Comparison of ENCODE assay signal across 8 mouse cellular contexts in genomic region chr5:142822286-142823095, GRCm38 (mm10). TPM values are rescaled to one million over a fixed set of nuclear protein-coding genes. Genes with fewer than 3 reads are reported as not detected.
DNase-seq lines count a peak whose midpoint lies in the region; ATAC-seq and TF ChIP-seq lines count a peak whose summit lies in the region.

No protein-coding gene starts in this region.

- peaks cover 10% of the 10 kb centered on the region; the same call in 1 of the 2 replicates for H3K27me3 ChIP-seq in E14TG2a.4 (ENCODE audit: insufficient read depth, low read length)
- no peaks in the 10 kb centered on the region for H3K27me3 ChIP-seq in stomach, embryonic 16.5 days (ENCODE audit: control insufficient read depth, insufficient read depth, low read length)

- H3K36me3 ChIP-seq in E14TG2a.4 (ENCODE audit: insufficient read depth, low read length): no peaks in the 10 kb centered on the region
- H3K36me3 ChIP-seq in stomach, embryonic 16.5 days (ENCODE audit: control insufficient read depth, insufficient read depth, low read length): no peaks in the 10 kb centered on the region

- WGBS in stomach, embryonic 16.5 days: under 1% methylated on average over 35 of the region's 36 CpGs

- peak; percentile 64 for TF ChIP-seq POLR2A in embryonic fibroblast, embryonic 13.5 days (IDR thresholded peaks at IDR 0.05; ENCODE audit: low read depth, low read length)

- peak; percentile 73 for DNase-seq in adrenal gland, postnatal 25 days
- DNase-seq in heart, postnatal 14 days: peak; percentile 45 to 55
- peak; percentile 39 to 55 for DNase-seq in left cerebral cortex, postnatal 25 days (ENCODE audit: low spot score in 2 of 2)
- peak; percentile 79 for DNase-seq in mesoderm, embryonic 11.5 days (ENCODE audit: low read depth, low spot score)
- DNase-seq in thymus, postnatal 14 days: no peak

- no peak for TF ChIP-seq CTCF in E14TG2a.4 (conservative IDR thresholded peaks at IDR 0.05; ENCODE audit: low read length)
- no peak for TF ChIP-seq CTCF in embryonic fibroblast, embryonic 13.5 days (IDR thresholded peaks at IDR 0.05; ENCODE audit: borderline replicate concordance, insufficient read depth, low read length)

- peak overlapping the region; percentile 91 for H3K4me2 ChIP-seq in stomach, embryonic 16.5 days (ENCODE audit: low read depth, low read length)

- intact Hi-C loops in heart, postnatal 14 days (cut with DNase I): loop anchor here (5.0 kb wide), 1 partner anchor 55 kb away; no protein-coding TSS in a partner anchor
- intact Hi-C loops in left cerebral cortex, postnatal 25 days (cut with DNase I): no loop called here

- peak overlapping the region; percentile 81 for H3K4me3 ChIP-seq in E14TG2a.4 (replicated peaks; ENCODE audit: low read length)
- peak overlapping the region; percentile 68 for H3K4me3 ChIP-seq in embryonic fibroblast, embryonic 13.5 days (ENCODE audit: insufficient read depth, low read length)
- H3K4me3 ChIP-seq in stomach, embryonic 16.5 days (replicated peaks; ENCODE audit: low read length): peak overlapping the region; percentile 88

- peak overlapping the region; percentile 98 for H3K9ac ChIP-seq in stomach, embryonic 16.5 days (ENCODE audit: low read length)

- no peak for ATAC-seq in stomach, embryonic 16.5 days (ENCODE audit: insufficient read depth, low FRiP score)

- H3K4me1 ChIP-seq in E14TG2a.4 (replicated peaks; ENCODE audit: low read depth, low read length): peaks cover 70% of the 10 kb centered on the region
- 0 out of 2 replicates have a peak, but pooled peaks cover 3% of the 10 kb centered on the region for H3K4me1 ChIP-seq in embryonic fibroblast, embryonic 13.5 days (ENCODE audit: control insufficient read depth, insufficient read depth, low read length)
- peaks cover 28% of the 10 kb centered on the region for H3K4me1 ChIP-seq in stomach, embryonic 16.5 days (ENCODE audit: control insufficient read depth, insufficient read depth, low read length)

- H3K27ac ChIP-seq in embryonic fibroblast, embryonic 13.5 days (ENCODE audit: insufficient read depth, low read length): peak overlapping the region; percentile 100
- H3K27ac ChIP-seq in stomach, embryonic 16.5 days (ENCODE audit: low read length): peak overlapping the region; percentile 100

- no peaks in the 10 kb centered on the region for H3K9me3 ChIP-seq in E14TG2a.4 (ENCODE audit: low read length)
- no peaks in the 10 kb centered on the region for H3K9me3 ChIP-seq in stomach, embryonic 16.5 days (replicated peaks; ENCODE audit: control insufficient read depth, low read length)

RNA-seq across cellular contexts. Expression of gene Tnrc18, which starts 5.0 kb away (rescaled TPM):
- total RNA-seq in adrenal gland, postnatal 25 days (2021): 114 and 123 TPM in 2 replicates
- 98.0 and 124 TPM in 2 replicates for polyA plus RNA-seq in embryonic fibroblast, embryonic 13.5 days (2011; ENCODE audit: insufficient read length, low read depth, missing spikeins)
- 10 to 100 TPM; 75.6 to 83.8 TPM for total RNA-seq in heart, postnatal 14 days (2021)
- 100 to 1,000 TPM; 114 to 125 TPM for total RNA-seq in left cerebral cortex, postnatal 25 days (2021)
- polyA plus RNA-seq in stomach, embryonic 16.5 days (2015; fragmentation: Nextera tagmentation; extraction: Ambion mirVana): 15.3 and 16.9 TPM in 2 replicates
